Mouse (Mus musculus) intestine, postnatal 0 days (tissue): ENCODE data around the gene Brwd1. TPM values are rescaled to one million over a fixed set of nuclear protein-coding genes. Genes with fewer than 3 reads are reported as not detected.

ENCODE experiments used
- ATAC-seq: fragments of 200-750 bp; cut with Nextera tagmentation; 2 replicates; pipeline ENCODE4 v1.8.0; 2017; ENCODE audit warnings: mild to moderate bottlenecking, moderate TSS enrichment, moderate library complexity
- H3K27ac ChIP-seq: fragments of 300-500 bp; sonication (generic); 2 replicates; pipeline ENCODE4 v1.5.1; 2014; ENCODE audit warnings: mild to moderate bottlenecking, low read depth, low read length, moderate library complexity
- H3K27me3 ChIP-seq: fragments of 300-500 bp; sonication (generic); replicated peaks from 2 replicates; pipeline ENCODE4 v1.6.1; 2014; ENCODE audit warnings: low read length, mixed read lengths; ENCODE audit not compliant: control insufficient read depth, insufficient read depth
- H3K36me3 ChIP-seq: fragments of 300-500 bp; sonication (generic); 2 replicates; pipeline ENCODE4 v1.6.1; 2014; ENCODE audit warnings: mild to moderate bottlenecking, moderate library complexity; ENCODE audit not compliant: control insufficient read depth, insufficient read depth
- H3K4me1 ChIP-seq: fragments of 300-500 bp; sonication (generic); replicated peaks from 2 replicates; pipeline ENCODE4 v1.6.1; 2014; ENCODE audit warnings: antibody characterized with exemption, low read length, mixed read lengths; ENCODE audit not compliant: control insufficient read depth, insufficient read depth
- H3K4me2 ChIP-seq: fragments of 300-500 bp; sonication (generic); replicated peaks from 2 replicates; pipeline ENCODE4 v1.6.1; 2014; ENCODE audit warnings: low read depth, mild to moderate bottlenecking, moderate library complexity
- H3K4me3 ChIP-seq: fragments of 300-500 bp; sonication (generic); 2 replicates; pipeline ENCODE4 v1.5.1; 2014; ENCODE audit warnings: low read depth, low read length
- H3K9ac ChIP-seq: fragments of 300-500 bp; sonication (generic); 2 replicates; pipeline ENCODE4 v1.6.1; 2014; ENCODE audit warnings: mild to moderate bottlenecking, low read depth, low read length
- H3K9me3 ChIP-seq: fragments of 300-500 bp; sonication (generic); 2 replicates; pipeline ENCODE4 v1.6.1; 2016; ENCODE audit warnings: mixed run types; ENCODE audit not compliant: control insufficient read depth
- CTCF ChIP-seq: sonication (generic); IDR thresholded peaks from 2 replicates; pipeline ENCODE4 v1.5.1; 2016; ENCODE audit warnings: low read depth, mild to moderate bottlenecking, control low read depth, antibody characterized with exemption, moderate library complexity
- WGBS: fragments of 180-500 bp; shearing (Covaris S2); extraction: QIAGEN DNeasy Blood & Tissue Kit; methylation state at CpG from one replicate; pipeline ENCODE4 v1.1.7; 2014; 5-methylcytosine and 5-hydroxymethylcytosine counted together
- polyA plus RNA-seq: library from polyadenylated mRNA; unstranded; fragments of >200 nt; fragmentation: Nextera tagmentation; extraction: Ambion mirVana; gene quantifications from 2 replicates; pipeline ENCODE4 v1.2.1, GENCODE M21; 2015

Brwd1 gene
- polyA plus RNA-seq, 1 experiment from 2014 or later: 19.9 TPM

DNA sequence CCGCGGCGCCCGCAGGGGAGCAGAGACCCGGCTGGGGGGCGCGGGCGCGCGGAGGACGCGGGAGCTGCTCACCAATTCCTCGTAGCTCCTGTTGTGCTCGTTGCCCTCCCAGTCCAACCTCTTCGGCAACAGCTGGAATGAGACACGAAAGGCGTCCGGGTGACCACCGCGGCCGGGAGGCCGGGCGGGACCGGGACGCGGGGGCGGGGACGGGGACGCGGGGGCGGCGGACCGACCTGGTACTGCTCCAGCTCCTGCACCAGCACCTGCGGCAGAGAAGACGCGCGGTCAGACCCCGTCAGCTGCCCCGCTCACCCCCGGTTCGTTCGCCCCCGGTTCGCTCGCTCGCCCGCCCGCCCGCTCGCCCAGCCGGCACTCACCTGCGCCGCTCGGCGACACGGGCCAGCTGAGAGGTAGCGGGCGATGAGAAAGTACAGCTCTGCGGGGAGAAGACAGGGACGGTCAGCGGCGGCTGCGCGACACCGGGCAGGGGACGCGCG lies 534 bp downstream of the Brwd1 start:
- Histone ChIP-seq H3K4me1 (no peaks in the 10 kb centered on the region), H3K4me2 (peak overlapping the region; percentile 83), H3K27ac (peak overlapping the region; percentile 99), H3K27me3 (no peaks in the 10 kb centered on the region), H3K9me3 (no peaks in the 10 kb centered on the region), H3K4me3 (peak overlapping the region; percentile 98), H3K9ac (peak overlapping the region; percentile 98), H3K36me3 (peaks cover 27% of the 10 kb centered on the region)
- peak; percentile 25 for ATAC-seq
- TF ChIP-seq CTCF: no peak
- WGBS: under 1% methylated on average over 63 of the region's 68 CpGs

DNA sequence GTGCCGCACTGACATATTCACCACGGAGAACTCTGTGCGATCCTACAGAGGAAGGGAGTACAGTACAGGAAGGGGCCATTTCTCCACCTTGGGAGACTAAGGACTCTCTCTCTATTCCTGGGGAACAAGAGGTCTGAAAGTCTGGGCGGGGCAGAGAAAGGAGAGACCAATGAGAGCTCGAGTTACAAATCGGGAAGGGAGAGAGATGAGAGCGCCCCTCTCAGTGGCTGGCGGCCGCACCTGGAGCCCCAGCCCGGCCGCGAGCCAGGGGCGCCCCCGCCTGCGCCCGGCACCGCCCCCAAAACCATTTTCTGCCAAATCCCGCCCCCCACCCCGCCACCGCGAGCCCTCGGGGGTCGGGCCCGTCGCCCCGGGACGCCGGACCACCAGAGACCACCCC lies 995 bp downstream of the Brwd1 start:
- Histone ChIP-seq H3K9me3 (no peaks in the 10 kb centered on the region), H3K27me3 (no peaks in the 10 kb centered on the region), H3K4me1 (no peaks in the 10 kb centered on the region), H3K9ac (peak overlapping the region; percentile 98), H3K4me3 (peak overlapping the region; percentile 98), H3K4me2 (peak overlapping the region; percentile 83), H3K27ac (peak overlapping the region; percentile 99), H3K36me3 (peaks cover 28% of the 10 kb centered on the region)
- under 1% methylated on average over 27 of the region's 28 CpGs for WGBS
- TF ChIP-seq CTCF: no peak
- ATAC-seq: peak; percentile 71

DNA sequence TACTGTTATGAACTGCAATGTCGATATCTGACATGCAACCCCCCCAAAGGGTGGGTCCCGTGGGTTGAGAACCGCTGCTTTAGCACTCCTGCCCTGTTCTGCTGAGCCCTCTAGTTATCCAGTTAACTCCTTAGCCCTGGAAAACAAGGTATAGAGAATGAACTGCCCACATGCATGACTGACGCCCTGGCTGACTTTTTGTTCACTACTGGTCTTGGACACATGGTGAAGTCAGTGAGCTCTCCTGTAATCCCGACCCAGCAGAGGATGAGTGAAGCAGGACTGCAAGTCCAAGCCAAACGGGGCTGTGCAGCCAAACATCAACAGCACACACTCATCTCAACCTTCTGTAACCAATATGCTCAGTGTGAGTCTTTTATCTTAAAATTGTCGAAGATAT lies 1.8 kb downstream of the Brwd1 start:
- Histone ChIP-seq H3K4me2 (peak overlapping the region; percentile 83), H3K27me3 (no peaks in the 10 kb centered on the region), H3K9ac (no peak overlapping the region), H3K9me3 (no peaks in the 10 kb centered on the region), H3K4me3 (peak overlapping the region; percentile 98), H3K36me3 (peaks cover 35% of the 10 kb centered on the region), H3K4me1 (no peaks in the 10 kb centered on the region), H3K27ac (no peak overlapping the region)
- WGBS: 84% methylated on average over 7 of the region's 7 CpGs
- ATAC-seq: no peak
- no peak for TF ChIP-seq CTCF

DNA sequence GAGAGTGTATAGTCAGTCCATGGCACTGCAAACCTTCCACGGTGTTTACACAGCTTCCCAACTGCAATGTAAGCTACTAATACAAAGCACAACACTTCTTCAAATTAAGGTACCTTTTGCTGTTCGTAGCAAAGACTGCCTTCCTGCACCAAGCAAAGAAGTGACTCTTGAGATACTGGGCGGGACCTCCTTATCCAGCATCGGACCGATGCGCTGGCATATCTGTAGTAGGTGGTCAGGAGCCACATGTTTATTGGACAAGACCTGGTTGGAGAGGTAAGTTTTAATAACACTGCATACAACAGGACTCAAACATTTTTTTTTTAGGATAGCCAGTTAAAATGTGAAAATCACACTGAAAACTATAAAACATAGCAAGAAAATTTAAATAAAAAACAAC lies 14.0 kb downstream of the Brwd1 start:
- Histone ChIP-seq H3K4me2 (no peak overlapping the region), H3K4me1 (no peaks in the 10 kb centered on the region), H3K36me3 (peaks cover 80% of the 10 kb centered on the region), H3K27me3 (no peaks in the 10 kb centered on the region), H3K9me3 (no peaks in the 10 kb centered on the region), H3K9ac (no peak overlapping the region), H3K27ac (no peak overlapping the region), H3K4me3 (no peak overlapping the region)
- no peak for ATAC-seq
- WGBS: 91% methylated on average over 6 of the region's 6 CpGs
- no peak for TF ChIP-seq CTCF

DNA sequence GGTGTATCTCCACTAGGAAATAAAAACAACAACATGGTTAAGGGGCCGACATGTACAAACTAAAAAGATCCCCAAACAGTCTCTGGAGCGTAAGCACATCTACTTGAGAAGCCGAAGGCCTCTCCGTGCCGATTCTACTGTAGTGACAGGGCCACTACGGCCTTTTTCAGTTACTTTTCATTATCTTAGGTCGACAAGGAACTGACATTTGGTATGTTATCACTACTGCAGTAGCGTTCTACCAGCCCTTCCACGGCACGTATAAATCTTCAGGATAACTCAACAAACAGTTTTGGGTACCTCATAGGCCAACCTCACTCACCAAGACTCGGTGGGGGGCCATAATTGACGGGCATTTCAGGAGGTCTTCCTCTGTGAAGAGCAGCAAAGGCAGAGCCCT lies 16.2 kb downstream of the Brwd1 start:
- no peak overlapping the region for H3K4me2 ChIP-seq
- no peak for ATAC-seq
- no peaks in the 10 kb centered on the region for H3K9me3 ChIP-seq
- H3K9ac ChIP-seq: no peak overlapping the region
- no peak for TF ChIP-seq CTCF
- no peak overlapping the region for H3K4me3 ChIP-seq
- peaks cover 84% of the 10 kb centered on the region for H3K36me3 ChIP-seq
- H3K27ac ChIP-seq: no peak overlapping the region
- 93% methylated on average over 12 of the region's 12 CpGs for WGBS
- no peaks in the 10 kb centered on the region for H3K4me1 ChIP-seq
- H3K27me3 ChIP-seq: no peaks in the 10 kb centered on the region

DNA sequence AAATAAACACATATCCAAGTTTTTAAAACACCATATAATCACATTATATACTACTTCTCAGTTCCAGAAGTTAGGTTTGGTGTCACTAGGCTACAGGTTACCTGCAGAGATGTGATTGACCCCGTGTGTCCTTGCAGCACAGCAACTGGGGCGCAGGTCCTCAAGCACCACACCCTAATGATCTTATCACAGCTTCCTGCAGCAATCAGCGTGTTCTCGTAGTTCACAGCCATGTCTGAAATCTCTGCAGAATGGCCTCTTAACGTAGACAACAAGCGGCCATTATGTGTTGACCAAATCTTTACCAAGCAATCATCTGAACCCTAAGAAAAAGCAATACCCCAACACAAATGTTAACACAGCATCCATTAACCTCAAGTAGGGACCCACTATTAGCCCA lies 17.7 kb downstream of the Brwd1 start:
- Histone ChIP-seq H3K4me3 (no peak overlapping the region), H3K4me2 (no peak overlapping the region), H3K27ac (no peak overlapping the region), H3K9me3 (no peaks in the 10 kb centered on the region), H3K9ac (no peak overlapping the region), H3K4me1 (no peaks in the 10 kb centered on the region), H3K36me3 (peaks cover 88% of the 10 kb centered on the region), H3K27me3 (no peaks in the 10 kb centered on the region)
- 55% methylated on average over 6 of the region's 6 CpGs for WGBS
- TF ChIP-seq CTCF: no peak
- no peak for ATAC-seq

DNA sequence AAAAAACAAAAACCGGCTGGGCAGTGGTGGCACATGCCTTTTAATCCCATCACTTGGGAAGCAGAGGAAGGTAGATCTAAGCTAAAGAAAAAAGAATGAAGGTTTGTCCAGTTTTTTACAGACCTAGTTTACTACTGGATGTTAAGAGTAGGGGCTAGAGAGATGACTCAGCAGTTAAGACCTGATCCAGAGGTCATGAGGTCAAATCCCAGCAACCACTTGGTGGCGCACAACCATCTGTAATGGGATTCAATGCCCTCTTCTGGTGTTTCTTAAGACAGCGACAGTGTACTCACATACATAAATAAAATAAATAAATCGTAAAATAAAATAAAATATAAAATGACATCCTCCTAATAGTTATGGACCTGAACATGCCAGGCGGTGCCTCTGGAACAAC lies 38.2 kb downstream of the Brwd1 start:
- no peak overlapping the region for H3K4me3 ChIP-seq
- peak; percentile 63 for TF ChIP-seq CTCF
- no peaks in the 10 kb centered on the region for H3K9me3 ChIP-seq
- H3K4me2 ChIP-seq: no peak overlapping the region
- no peaks in the 10 kb centered on the region for H3K27me3 ChIP-seq
- WGBS: 57% methylated on average over 5 of the region's 5 CpGs
- H3K9ac ChIP-seq: no peak overlapping the region
- H3K4me1 ChIP-seq: no peaks in the 10 kb centered on the region
- H3K36me3 ChIP-seq: peaks cover 79% of the 10 kb centered on the region
- ATAC-seq: no peak
- no peak overlapping the region for H3K27ac ChIP-seq
